Mouse (Mus musculus) limb, embryonic 13.5 days (tissue): ENCODE measurements around the gene Tmem107. TPM values are rescaled to one million over a fixed set of nuclear protein-coding genes. Genes with fewer than 3 reads are reported as not detected.
A peak's percentile ranks its signal among the peaks of the same experiment; 100 is the strongest.

ENCODE experiments used
- ATAC-seq: fragments of 200-750 bp; cut with Nextera tagmentation; 2 replicates; pipeline ENCODE4 v1.8.0; 2017; ENCODE audit warnings: low read depth, moderate number of reproducible peaks, moderate TSS enrichment; ENCODE audit not compliant: low FRiP score
- H3K27ac ChIP-seq: fragments of 300-500 bp; sonication (generic); 2 replicates; pipeline ENCODE4 v1.5.1; 2015; ENCODE audit warnings: inconsistent platforms, mild to moderate bottlenecking, moderate library complexity
- H3K27me3 ChIP-seq: fragments of 300-500 bp; sonication (generic); 2 replicates; pipeline ENCODE4 v1.6.1; 2015; ENCODE audit warnings: mild to moderate bottlenecking, inconsistent platforms
- H3K36me3 ChIP-seq: fragments of 300-500 bp; sonication (generic); 2 replicates; pipeline ENCODE4 v1.6.1; 2015; ENCODE audit warnings: inconsistent platforms, mild to moderate bottlenecking, moderate library complexity
- H3K4me1 ChIP-seq: fragments of 300-500 bp; sonication (generic); 2 replicates; pipeline ENCODE4 v1.6.1; 2015; ENCODE audit warnings: inconsistent platforms
- H3K4me2 ChIP-seq: fragments of 300-500 bp; sonication (generic); replicated peaks from 2 replicates; pipeline ENCODE4 v1.6.1; 2015; ENCODE audit warnings: inconsistent platforms, mild to moderate bottlenecking, moderate library complexity
- H3K4me3 ChIP-seq: fragments of 300-500 bp; sonication (generic); 2 replicates; pipeline ENCODE4 v1.5.1; 2015; ENCODE audit warnings: moderate library complexity, mild to moderate bottlenecking, inconsistent platforms
- H3K9ac ChIP-seq: fragments of 300-500 bp; sonication (generic); 2 replicates; pipeline ENCODE4 v1.6.1; 2015; ENCODE audit warnings: mild to moderate bottlenecking, inconsistent platforms
- H3K9me3 ChIP-seq: fragments of 300-500 bp; sonication (generic); 2 replicates; pipeline ENCODE4 v1.6.1; 2016; ENCODE audit warnings: inconsistent platforms
- WGBS: fragments of 180-500 bp; shearing (Covaris S2); methylation state at CpG from one replicate; pipeline ENCODE4 v1.1.7; 2015; 5-methylcytosine and 5-hydroxymethylcytosine counted together
- polyA plus RNA-seq: library from polyadenylated mRNA; unstranded; fragments of >200 nt; fragmentation: Nextera tagmentation; extraction: Ambion mirVana; gene quantifications from 2 replicates; pipeline ENCODE4 v1.2.1, GENCODE M21; 2015

Gene Tmem107
- polyA plus RNA-seq, 1 experiment from 2014 or later: 52.0 TPM

GRCm38 (mm10) chr11:69060448-69061254, 10.0 kb upstream of the Tmem107 start:
- peaks cover 33% of the 10 kb centered on the region for H3K4me1 ChIP-seq
- H3K27ac ChIP-seq: peak overlapping the region; percentile 86; the same call in 1 of the 2 replicates
- peak overlapping the region; percentile 88 for H3K9ac ChIP-seq
- H3K36me3 ChIP-seq: no peaks in the 10 kb centered on the region
- no peaks in the 10 kb centered on the region for H3K9me3 ChIP-seq
- H3K27me3 ChIP-seq: no peaks in the 10 kb centered on the region
- no peak for ATAC-seq
- 2% methylated on average over 40 of the region's 40 CpGs for WGBS
- peak overlapping the region; percentile 90 for H3K4me3 ChIP-seq
- H3K4me2 ChIP-seq: peak overlapping the region; percentile 95

DNA sequence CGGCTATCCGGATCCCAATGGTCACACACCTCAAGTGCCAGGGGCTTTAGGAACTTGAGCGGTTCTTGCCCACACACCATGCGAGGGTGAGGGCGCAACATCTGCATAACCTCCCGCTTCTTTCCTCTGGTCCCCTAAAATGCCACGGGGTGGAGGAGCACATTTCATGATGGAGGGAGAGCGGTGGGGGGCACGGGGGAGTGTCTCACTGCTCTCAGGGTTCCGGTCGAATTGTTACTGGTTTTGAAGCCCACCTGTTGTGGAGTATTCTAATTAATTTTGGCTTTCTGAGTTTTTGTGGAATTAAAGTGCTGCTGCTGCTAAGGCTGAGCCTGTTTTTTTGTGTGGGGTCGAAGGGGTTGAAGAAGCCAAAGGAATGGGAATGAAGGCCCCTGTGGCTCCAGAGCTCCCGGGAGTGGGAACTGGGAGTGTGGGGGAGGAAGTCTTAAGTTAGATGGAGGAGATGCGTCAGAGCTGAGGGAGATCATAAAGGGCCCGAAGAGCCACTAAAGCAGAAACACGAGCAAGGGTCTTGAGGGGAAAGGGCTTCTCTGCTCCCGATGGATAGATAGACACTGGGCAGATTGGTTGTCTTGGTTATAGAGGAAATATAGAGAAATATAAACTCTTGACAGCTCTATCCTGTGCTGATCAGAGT, 9.2 kb upstream of the Tmem107 start:
- H3K9ac ChIP-seq: peak overlapping the region; percentile 88
- no peaks in the 10 kb centered on the region for H3K36me3 ChIP-seq
- no peak for ATAC-seq
- WGBS: 8% methylated on average over 17 of the region's 17 CpGs
- no peak overlapping the region for H3K27ac ChIP-seq
- no peaks in the 10 kb centered on the region for H3K27me3 ChIP-seq
- H3K4me2 ChIP-seq: peak overlapping the region; percentile 95
- peaks cover 40% of the 10 kb centered on the region for H3K4me1 ChIP-seq
- no peaks in the 10 kb centered on the region for H3K9me3 ChIP-seq
- peak overlapping the region; percentile 90 for H3K4me3 ChIP-seq

DNA sequence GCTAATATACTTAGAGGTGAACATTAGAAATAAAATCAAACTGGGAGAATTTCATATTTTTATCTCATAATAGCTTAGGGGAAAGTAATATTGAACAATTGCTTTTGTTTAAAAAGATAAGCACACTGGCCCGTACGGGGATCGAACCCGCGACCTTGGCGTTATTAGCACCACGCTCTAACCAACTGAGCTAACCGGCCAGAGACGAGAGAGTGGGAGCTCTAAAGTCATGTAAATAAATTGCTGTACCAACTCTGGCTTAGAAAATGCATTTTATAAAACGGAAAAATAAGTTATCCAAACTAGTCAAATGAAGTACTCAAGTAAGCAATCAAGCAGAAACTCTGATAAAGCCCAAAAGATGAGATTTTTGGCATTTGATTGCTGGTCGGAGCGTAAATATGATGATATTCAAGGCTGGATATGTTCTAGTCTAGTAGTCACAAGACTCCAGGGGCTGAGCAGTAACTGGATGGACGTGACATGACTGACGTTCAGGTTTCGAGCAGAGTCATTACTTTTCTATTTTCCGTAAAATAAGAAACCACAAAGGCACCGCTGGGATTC, 8.3 kb upstream of the Tmem107 start:
- Histone ChIP-seq H3K27me3 (no peaks in the 10 kb centered on the region), H3K4me2 (peak overlapping the region; percentile 95), H3K36me3 (no peaks in the 10 kb centered on the region), H3K4me1 (peaks cover 44% of the 10 kb centered on the region), H3K9me3 (no peaks in the 10 kb centered on the region), H3K27ac (no peak overlapping the region), H3K4me3 (peak overlapping the region; percentile 90), H3K9ac (no peak overlapping the region)
- WGBS: under 1% methylated on average over 17 of the region's 17 CpGs
- no peak for ATAC-seq

- Histone ChIP-seq H3K4me3 (peak overlapping the region; percentile 90), H3K4me2 (peak overlapping the region; percentile 95), H3K9me3 (no peaks in the 10 kb centered on the region), H3K4me1 (peaks cover 44% of the 10 kb centered on the region), H3K36me3 (no peaks in the 10 kb centered on the region), H3K27ac (peak overlapping the region; percentile 52; the same call in 1 of the 2 replicates), H3K27me3 (no peaks in the 10 kb centered on the region), H3K9ac (peak overlapping the region; percentile 59)
- ATAC-seq: peak; percentile 26
- under 1% methylated on average over 19 of the region's 19 CpGs for WGBS
These were observed 7.8 kb upstream of the Tmem107 start for GRCm38 (mm10) chr11:69062761-69063224.

DNA sequence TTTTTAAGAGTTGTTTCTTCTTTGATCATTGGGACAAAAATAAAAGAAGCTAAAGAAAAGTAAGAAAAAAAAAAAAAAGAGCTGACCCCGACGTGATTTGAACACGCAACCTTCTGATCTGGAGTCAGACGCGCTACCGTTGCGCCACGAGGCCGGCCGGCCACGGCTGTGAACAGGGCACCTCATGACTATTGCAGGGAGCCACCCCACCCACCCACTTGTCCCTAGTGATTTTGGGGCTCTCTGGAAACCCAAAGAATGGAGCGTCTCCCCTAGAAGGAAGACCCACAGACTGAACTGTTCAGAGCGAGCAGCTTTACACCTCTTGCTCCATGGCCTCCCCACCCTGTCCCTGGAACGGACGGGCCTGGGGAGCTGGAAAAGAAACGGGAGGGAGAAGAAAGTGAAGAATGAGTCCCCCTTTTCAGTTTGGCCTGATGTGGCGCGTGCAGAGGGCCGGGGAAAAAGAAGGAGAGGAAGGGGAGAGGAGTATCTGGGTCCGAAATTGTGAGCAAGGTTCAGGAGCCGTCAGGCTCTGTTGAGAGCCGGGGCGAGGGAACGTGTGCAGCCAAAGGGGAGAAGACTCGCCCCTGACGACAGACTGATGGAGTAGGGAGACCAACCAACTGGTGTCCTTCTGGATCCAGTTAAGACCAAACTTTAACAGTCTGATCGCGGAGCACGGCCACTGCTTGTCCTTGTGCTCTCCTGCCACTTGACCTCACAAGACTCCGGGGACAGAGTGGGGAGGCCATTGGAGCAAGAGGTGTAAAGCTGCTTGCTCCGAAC, 7.0 kb upstream of the Tmem107 start:
- no peaks in the 10 kb centered on the region for H3K36me3 ChIP-seq
- H3K4me1 ChIP-seq: peaks cover 38% of the 10 kb centered on the region
- under 1% methylated on average over 31 of the region's 31 CpGs for WGBS
- H3K27ac ChIP-seq: peak overlapping the region; percentile 85
- ATAC-seq: 0 out of 2 replicates have a peak, but pooled peaks have one; percentile 12
- no peaks in the 10 kb centered on the region for H3K9me3 ChIP-seq
- peak overlapping the region; percentile 90 for H3K4me3 ChIP-seq
- H3K27me3 ChIP-seq: no peaks in the 10 kb centered on the region
- peak overlapping the region; percentile 95 for H3K4me2 ChIP-seq
- peak overlapping the region; percentile 78 for H3K9ac ChIP-seq

DNA sequence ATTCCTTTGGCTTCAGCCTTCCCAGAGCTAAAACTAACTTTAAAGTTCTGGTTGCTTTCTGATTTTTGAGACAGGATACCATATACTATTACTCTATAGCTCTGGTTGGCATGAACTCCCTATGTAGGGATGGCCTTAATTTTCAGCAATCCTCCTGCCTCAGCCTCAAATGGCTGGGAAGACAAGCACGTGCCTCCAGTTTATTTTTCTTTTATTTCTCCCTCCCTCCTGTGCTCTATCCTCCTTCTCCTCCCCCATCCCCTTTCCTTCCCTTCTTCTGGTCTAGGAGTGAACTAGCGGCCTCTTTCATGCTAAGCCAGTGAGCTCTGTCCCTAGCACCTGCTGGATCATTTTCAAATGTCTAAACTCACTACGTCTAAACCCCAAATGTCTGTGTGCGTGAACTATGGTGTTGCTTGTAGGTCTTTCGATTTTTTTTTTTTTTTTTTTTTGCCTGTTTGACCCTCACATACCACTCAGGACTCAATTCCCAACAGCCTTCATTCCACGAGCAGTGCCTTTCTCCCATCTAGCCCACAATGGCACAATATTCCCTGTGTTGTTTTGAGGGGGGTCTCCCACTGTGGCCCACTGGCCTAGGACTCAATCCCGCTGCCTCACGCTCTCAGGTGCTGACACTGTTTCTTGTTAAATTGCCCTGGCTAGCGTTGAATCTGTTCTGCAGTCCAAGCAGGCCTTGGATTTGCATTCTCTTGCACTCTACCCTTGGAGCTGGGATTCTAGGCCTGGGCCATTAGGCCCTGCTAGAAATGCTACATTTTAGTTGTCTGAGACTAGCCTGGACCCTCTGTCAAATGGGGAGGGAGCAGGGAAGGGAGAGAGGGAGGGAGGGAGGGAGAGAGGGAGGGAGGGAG, 6.1 kb upstream of the Tmem107 start:
- H3K27ac ChIP-seq: peak overlapping the region; percentile 85
- H3K36me3 ChIP-seq: no peaks in the 10 kb centered on the region
- peaks cover 35% of the 10 kb centered on the region for H3K4me1 ChIP-seq
- ATAC-seq: no peak
- peak overlapping the region; percentile 78 for H3K9ac ChIP-seq
- H3K27me3 ChIP-seq: no peaks in the 10 kb centered on the region
- H3K4me2 ChIP-seq: peak overlapping the region; percentile 95
- H3K4me3 ChIP-seq: peak overlapping the region; percentile 90
- WGBS: 50% methylated on average over 9 of the region's 9 CpGs
- H3K9me3 ChIP-seq: no peaks in the 10 kb centered on the region

GRCm38 (mm10) chr11:69065394-69065925, 5.1 kb upstream of the Tmem107 start:
- H3K27me3 ChIP-seq: no peaks in the 10 kb centered on the region
- peak overlapping the region; percentile 88 for H3K4me2 ChIP-seq
- no peak overlapping the region for H3K27ac ChIP-seq
- ATAC-seq: no peak
- no peaks in the 10 kb centered on the region for H3K9me3 ChIP-seq
- peaks cover 34% of the 10 kb centered on the region for H3K4me1 ChIP-seq
- no peaks in the 10 kb centered on the region for H3K36me3 ChIP-seq
- H3K9ac ChIP-seq: no peak overlapping the region
- WGBS: 62% methylated on average over 3 of the region's 3 CpGs
- peak overlapping the region; percentile 47; the same call in 1 of the 2 replicates for H3K4me3 ChIP-seq

DNA sequence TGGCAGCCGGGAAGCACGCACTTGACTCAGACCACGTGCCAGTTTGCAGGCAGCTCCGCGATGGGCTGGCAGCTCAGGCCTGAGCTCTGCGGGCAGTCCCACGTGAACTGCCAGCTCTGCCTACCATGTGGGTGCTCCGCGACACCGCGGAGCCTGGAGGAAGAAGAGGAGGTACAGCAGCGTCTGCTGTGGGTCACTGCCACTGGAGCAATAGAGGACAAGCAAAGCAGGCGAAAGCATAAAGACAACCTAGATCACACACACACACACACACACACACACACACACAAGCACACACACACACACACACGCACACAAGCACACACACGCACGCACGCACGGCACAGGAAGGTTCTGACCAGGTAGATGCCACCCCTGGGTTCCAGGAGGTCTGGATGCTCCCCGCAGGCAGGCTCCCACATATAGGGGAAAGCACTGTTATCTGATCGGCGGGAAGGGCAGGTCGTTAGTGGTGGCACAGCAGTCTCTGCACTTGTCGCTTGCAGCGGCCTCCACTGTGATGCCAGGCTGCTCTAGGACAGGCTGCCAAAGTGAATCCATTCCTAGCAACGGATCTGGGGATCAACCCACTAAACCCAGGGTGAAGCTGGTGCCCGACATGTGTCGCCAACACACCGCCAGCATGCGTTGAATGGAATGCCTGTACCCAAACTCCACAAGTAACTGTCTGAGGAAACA, 4.3 kb upstream of the Tmem107 start:
- 2% methylated on average over 29 of the region's 29 CpGs for WGBS
- no peak overlapping the region for H3K27ac ChIP-seq
- no peak for ATAC-seq

DNA sequence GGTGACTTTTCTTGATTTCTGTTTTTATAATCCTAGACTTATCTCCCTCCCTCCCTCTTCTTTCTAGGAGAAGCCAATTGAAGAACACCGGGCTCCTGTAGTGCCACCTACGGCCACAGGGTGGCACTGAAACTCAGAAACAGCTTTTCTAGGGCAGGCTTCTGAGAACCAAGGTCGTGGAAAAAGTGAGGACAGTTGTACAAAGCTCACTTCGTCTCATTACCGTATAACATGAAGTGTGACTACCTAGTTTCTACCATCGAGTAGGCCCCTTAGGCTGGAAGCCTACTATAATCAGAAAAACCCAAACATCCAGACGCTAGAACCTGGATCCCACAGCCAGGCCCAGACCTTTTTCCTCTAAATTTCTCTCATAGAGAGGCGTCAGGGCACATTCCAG, 3.6 kb upstream of the Tmem107 start:
- peak overlapping the region; percentile 88 for H3K4me2 ChIP-seq
- H3K36me3 ChIP-seq: no peaks in the 10 kb centered on the region
- peaks cover 30% of the 10 kb centered on the region for H3K4me1 ChIP-seq
- ATAC-seq: no peak
- WGBS: 9% methylated on average over 8 of the region's 8 CpGs
- H3K27ac ChIP-seq: no peak overlapping the region
- H3K27me3 ChIP-seq: no peaks in the 10 kb centered on the region
- H3K9me3 ChIP-seq: no peaks in the 10 kb centered on the region
- peak overlapping the region; percentile 47 for H3K4me3 ChIP-seq
- peak overlapping the region; percentile 64; the same call in 1 of the 2 replicates for H3K9ac ChIP-seq

More for the DNA sequence above, 4.3 kb upstream of the Tmem107 start:
- H3K36me3 ChIP-seq: no peaks in the 10 kb centered on the region
- no peaks in the 10 kb centered on the region for H3K27me3 ChIP-seq
- peak overlapping the region; percentile 88 for H3K4me2 ChIP-seq
- peak overlapping the region; percentile 47 for H3K4me3 ChIP-seq
- H3K9me3 ChIP-seq: no peaks in the 10 kb centered on the region
- peak overlapping the region; percentile 64 for H3K9ac ChIP-seq
- peaks cover 30% of the 10 kb centered on the region for H3K4me1 ChIP-seq

DNA sequence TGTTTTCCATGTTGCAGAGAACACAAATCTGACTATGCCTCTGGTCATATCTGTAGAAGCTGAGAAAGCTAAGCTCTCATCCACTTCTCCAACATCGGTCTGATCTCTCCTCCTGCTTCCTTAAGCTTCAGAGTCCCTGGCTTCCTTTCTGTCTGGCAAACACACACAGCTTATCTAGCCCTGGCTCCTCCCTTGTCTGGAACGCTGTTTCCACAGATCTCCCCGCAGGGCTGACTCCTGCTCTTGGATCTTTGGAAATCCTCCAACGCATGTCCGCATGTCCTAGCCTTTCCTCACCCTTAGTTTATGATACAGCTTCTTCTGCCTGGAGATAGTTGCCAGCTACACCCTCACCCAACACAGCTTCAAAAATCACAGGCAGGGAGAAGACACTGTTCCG, 3.0 kb upstream of the Tmem107 start:
- WGBS: 59% methylated on average over 6 of the region's 6 CpGs
- no peak overlapping the region for H3K4me2 ChIP-seq

More for the DNA sequence above, 3.0 kb upstream of the Tmem107 start:
- no peak overlapping the region for H3K27ac ChIP-seq
- H3K9ac ChIP-seq: no peak overlapping the region
- ATAC-seq: no peak
- H3K27me3 ChIP-seq: no peaks in the 10 kb centered on the region
- no peak overlapping the region for H3K4me3 ChIP-seq
- no peaks in the 10 kb centered on the region for H3K36me3 ChIP-seq
- no peaks in the 10 kb centered on the region for H3K9me3 ChIP-seq
- H3K4me1 ChIP-seq: peaks cover 37% of the 10 kb centered on the region
